Mouse (Mus musculus) heart, embryonic 15.5 days (tissue): ENCODE measurements around the gene Ufsp1. TPM values are rescaled to one million over a fixed set of nuclear protein-coding genes. Genes with fewer than 3 reads are reported as not detected.
A peak's percentile ranks its signal among the peaks of the same experiment; 100 is the strongest.

Experiments
- ATAC-seq: fragments of 200-750 bp; cut with Nextera tagmentation; replicated peaks from 2 replicates; pipeline ENCODE4 v1.8.0; 2017; ENCODE audit warnings: low read depth, moderate TSS enrichment; ENCODE audit not compliant: insufficient number of reproducible peaks, insufficient read depth, low FRiP score
- H3K27ac ChIP-seq: fragments of 300-500 bp; sonication (generic); 2 replicates; pipeline ENCODE4 v1.5.1; 2015; ENCODE audit warnings: mild to moderate bottlenecking, inconsistent platforms
- H3K27me3 ChIP-seq: fragments of 300-500 bp; sonication (generic); 2 replicates; pipeline ENCODE4 v1.6.1; 2015; ENCODE audit warnings: inconsistent platforms
- H3K36me3 ChIP-seq: fragments of 300-500 bp; sonication (generic); 2 replicates; pipeline ENCODE4 v1.6.1; 2015; ENCODE audit warnings: mild to moderate bottlenecking, inconsistent platforms
- H3K4me1 ChIP-seq: fragments of 300-500 bp; sonication (generic); replicated peaks from 2 replicates; pipeline ENCODE4 v1.6.1; 2015; ENCODE audit warnings: inconsistent platforms
- H3K4me2 ChIP-seq: fragments of 300-500 bp; sonication (generic); 2 replicates; pipeline ENCODE4 v1.6.1; 2015; ENCODE audit warnings: inconsistent platforms, mild to moderate bottlenecking, moderate library complexity
- H3K4me3 ChIP-seq: fragments of 300-500 bp; sonication (generic); 2 replicates; pipeline ENCODE4 v1.5.1; 2015; ENCODE audit warnings: mild to moderate bottlenecking, inconsistent platforms
- H3K9ac ChIP-seq: fragments of 300-500 bp; sonication (generic); 2 replicates; pipeline ENCODE4 v1.6.1; 2015; ENCODE audit warnings: mild to moderate bottlenecking, inconsistent platforms
- H3K9me3 ChIP-seq: fragments of 300-500 bp; sonication (generic); replicated peaks from 2 replicates; pipeline ENCODE4 v1.6.1; 2016; ENCODE audit warnings: inconsistent platforms
- WGBS: fragments of 180-500 bp; shearing (Covaris S2); methylation state at CpG from one replicate; pipeline ENCODE4 v1.1.7; 2015; ENCODE audit warnings: mixed read lengths; 5-methylcytosine and 5-hydroxymethylcytosine counted together
- polyA plus RNA-seq: library from polyadenylated mRNA; unstranded; fragments of >200 nt; fragmentation: Nextera tagmentation; extraction: Ambion mirVana; gene quantifications from 2 replicates; pipeline ENCODE4 v1.2.1, GENCODE M21; 2015

Ufsp1 gene
- polyA plus RNA-seq, 1 experiment from 2014 or later = 6.1 TPM

DNA sequence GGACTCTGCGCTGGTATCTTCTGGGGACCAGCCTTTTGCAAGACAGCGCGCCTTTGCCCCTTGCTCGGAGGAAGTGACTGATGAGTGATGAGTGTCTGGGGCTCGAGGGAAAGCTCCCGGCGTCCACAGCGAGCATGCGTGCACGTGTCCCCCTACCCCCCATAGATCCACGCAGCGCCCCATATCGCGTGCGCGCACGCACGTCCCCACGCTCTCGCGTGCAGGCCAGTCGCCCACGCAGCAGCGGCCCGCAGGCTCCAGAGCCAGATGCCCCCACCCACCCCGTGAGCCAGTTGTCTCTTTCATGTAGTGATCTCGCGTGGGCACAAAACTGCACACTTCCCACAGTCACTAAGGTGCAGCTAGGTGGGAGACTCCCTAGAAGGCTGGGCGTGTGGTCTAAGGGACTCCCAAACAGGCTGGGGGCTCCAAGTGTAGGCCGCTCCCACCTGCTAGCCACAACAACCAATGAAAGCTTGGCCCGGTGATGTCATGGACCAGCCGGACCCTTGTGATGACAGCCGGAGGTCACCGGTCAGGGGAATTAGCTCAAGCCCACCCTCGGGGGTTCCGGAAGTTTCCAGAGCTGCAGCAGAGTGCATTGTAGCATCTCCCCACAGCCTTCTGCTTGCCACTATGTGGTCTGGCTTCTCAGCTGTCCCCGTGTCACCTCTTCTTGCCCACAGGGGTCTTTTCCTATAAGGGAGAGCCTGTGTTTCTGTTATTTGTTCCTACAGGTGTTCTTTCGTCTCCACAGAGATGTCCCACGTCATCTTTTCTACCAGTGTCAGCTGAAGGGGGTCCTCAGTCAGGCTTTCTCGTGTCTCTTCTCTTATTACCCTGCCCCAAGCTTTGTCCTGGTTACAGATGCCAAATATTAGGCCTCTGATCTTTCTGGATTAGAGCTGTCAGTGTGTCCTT, 7.1 kb upstream of the Ufsp1 start, which contains the start of gene Ache:
TSS of gene Ache (plus strand) at position 488 of the 921 bp plus-strand sequence.
- ATAC-seq = peak; percentile 14; the same call in 1 of the 2 replicates
- peak within 1 kb of the TSS; percentile 42; the same call in 1 of the 2 replicates for H3K27ac ChIP-seq
- peaks cover 51% of the 10 kb centered on the region for H3K27me3 ChIP-seq

DNA sequence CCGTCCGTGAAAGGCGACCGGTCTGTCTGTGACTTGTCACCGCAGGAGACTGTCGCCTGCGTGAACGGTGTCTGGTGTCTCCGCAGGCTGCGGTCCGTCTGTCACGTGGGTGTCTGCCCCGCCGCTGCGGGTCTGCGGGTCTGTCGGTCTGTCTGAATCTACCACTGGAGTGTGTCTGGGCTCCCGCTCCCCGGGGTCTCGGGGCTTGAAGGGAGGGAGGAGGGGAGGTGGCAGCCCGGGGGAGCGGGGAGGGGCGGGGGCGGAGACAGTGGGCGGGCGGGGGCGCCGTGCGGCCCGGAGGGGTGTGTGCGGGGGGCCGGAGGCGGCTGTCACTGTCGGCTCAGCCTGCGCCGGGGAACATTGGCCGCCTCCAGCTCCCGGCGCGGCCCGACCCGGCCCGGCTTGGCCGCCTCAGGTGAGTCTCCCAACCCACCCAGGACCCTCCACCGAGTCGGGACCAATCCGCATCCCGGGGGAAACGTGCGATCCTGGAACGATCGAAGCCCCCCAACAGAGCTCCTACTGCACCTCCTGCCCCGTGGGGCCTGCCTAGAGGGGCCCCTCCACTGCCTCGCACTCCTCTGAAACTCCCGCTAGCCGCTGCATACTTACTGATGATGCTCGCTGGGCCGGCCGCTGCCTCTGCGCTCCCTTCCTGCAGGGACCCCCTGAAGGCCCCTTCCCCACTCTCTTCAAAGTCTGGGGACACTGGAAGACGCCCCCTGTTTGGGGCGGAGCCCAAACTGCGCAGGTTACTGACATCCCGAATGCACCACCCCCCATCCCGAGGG, 6.3 kb upstream of the Ufsp1 start:
- Histone ChIP-seq H3K27me3 (peaks cover 51% of the 10 kb centered on the region), H3K27ac (peak overlapping the region; percentile 42; the same call in 1 of the 2 replicates), H3K4me3 (peak overlapping the region; percentile 48), H3K4me2 (peak overlapping the region; percentile 86), H3K4me1 (peaks cover 43% of the 10 kb centered on the region), H3K9ac (peak overlapping the region; percentile 50), H3K9me3 (no peaks in the 10 kb centered on the region), H3K36me3 (no peaks in the 10 kb centered on the region)
- WGBS = 2% methylated on average over 42 of the region's 65 CpGs
- 0 out of 2 replicates have a peak, but pooled peaks have one; percentile 14 for ATAC-seq

More for the DNA sequence above, 7.1 kb upstream of the Ufsp1 start, which contains the start of gene Ache:
- Histone ChIP-seq H3K4me2 (peak within 1 kb of the TSS; percentile 86), H3K4me1 (peaks cover 38% of the 10 kb centered on the region), H3K9me3 (no peaks in the 10 kb centered on the region), H3K4me3 (peak within 1 kb of the TSS; percentile 48), H3K36me3 (no peaks in the 10 kb centered on the region), H3K9ac (peak within 1 kb of the TSS; percentile 50)
- whole genome bisulfite sequencing = 2% methylated on average over 40 of the region's 40 CpGs

DNA sequence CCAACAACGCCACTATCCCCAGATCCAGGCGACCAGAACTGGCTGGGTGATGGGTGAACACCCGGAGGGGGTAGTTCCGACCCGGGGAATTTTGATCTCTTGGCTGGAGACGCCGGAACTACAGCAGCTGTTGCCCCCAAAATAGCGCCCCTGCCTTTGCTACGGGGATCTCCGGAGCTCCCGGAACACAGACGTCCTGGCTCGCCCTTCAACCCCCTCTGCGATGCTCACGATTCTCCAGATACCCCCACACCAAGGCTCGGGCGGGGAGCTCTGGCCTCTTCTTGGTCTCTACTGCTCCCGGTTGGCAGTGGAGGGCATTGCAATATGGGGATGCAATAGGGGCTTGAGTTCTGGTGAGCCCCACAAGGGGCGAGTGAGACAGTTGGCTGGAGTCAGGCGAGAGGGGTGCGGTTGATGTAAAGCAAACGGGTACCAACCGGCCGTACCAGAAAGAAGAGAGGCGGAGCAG, 5.4 kb upstream of the Ufsp1 start:
- no peak for ATAC-seq
- peaks cover 51% of the 10 kb centered on the region for H3K27me3 ChIP-seq
- peak overlapping the region; percentile 48 for H3K4me3 ChIP-seq
- no peaks in the 10 kb centered on the region for H3K9me3 ChIP-seq
- H3K4me1 ChIP-seq = peaks cover 46% of the 10 kb centered on the region
- peak overlapping the region; percentile 86 for H3K4me2 ChIP-seq
- no peaks in the 10 kb centered on the region for H3K36me3 ChIP-seq
- peak overlapping the region; percentile 39; the same call in 1 of the 2 replicates for H3K27ac ChIP-seq
- 2% methylated on average over 25 of the region's 25 CpGs for WGBS
- H3K9ac ChIP-seq = peak overlapping the region; percentile 46

DNA sequence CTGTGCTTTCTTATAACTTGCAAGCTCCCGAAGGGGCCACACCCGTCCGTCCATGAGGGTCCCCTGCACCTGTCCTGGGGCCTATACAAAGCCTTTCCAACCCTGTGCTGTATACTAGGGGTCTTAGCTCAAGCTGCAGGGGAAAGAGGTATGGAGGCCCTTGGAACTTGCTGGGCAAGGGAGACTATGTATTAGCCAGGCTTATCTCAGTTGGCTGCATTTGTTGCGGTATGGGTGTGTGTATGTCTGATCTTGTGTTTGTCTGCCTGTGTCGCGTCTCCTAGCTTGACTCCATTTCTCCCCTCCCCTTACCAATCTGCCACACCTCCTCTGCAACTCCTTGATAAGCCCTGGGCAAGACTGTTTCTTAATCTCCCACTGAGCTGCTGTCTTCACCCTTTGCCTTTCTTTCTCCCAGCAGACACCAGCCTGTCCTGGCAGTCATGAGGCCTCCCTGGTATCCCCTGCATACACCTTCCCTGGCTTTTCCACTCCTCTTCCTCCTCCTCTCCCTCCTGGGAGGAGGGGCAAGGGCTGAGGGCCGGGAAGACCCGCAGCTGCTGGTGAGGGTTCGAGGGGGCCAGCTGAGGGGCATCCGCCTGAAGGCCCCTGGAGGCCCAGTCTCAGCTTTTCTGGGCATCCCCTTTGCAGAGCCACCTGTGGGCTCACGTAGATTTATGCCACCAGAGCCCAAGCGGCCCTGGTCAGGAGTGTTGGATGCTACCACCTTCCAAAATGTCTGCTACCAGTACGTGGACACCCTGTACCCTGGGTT, 4.7 kb upstream of the Ufsp1 start:
- Histone ChIP-seq H3K4me2 (peak overlapping the region; percentile 86), H3K9ac (peak overlapping the region; percentile 46), H3K4me1 (peaks cover 49% of the 10 kb centered on the region), H3K27me3 (peaks cover 51% of the 10 kb centered on the region), H3K4me3 (peak overlapping the region; percentile 48), H3K9me3 (no peaks in the 10 kb centered on the region), H3K27ac (0 out of 2 replicates have a peak overlapping the region, but pooled peaks have one; percentile 39), H3K36me3 (no peaks in the 10 kb centered on the region)
- ATAC-seq = no peak
- WGBS = 52% methylated on average over 13 of the region's 13 CpGs

DNA sequence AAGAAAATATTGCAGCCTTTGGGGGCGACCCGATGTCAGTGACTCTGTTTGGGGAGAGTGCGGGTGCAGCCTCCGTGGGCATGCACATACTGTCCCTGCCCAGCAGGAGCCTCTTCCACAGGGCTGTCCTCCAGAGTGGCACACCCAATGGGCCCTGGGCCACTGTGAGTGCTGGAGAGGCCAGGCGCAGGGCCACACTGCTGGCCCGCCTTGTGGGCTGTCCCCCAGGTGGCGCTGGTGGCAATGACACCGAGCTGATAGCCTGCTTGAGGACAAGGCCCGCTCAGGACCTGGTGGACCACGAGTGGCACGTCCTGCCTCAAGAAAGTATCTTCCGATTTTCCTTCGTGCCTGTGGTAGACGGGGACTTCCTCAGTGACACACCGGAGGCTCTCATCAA, 3.8 kb upstream of the Ufsp1 start:
- H3K4me1 ChIP-seq = peaks cover 56% of the 10 kb centered on the region
- ATAC-seq = no peak
- no peak overlapping the region for H3K27ac ChIP-seq
- peaks cover 51% of the 10 kb centered on the region for H3K27me3 ChIP-seq
- peak overlapping the region; percentile 19; the same call in 1 of the 2 replicates for H3K4me3 ChIP-seq
- peaks cover 4% of the 10 kb centered on the region; the same call in 1 of the 2 replicates for H3K36me3 ChIP-seq
- no peaks in the 10 kb centered on the region for H3K9me3 ChIP-seq
- H3K9ac ChIP-seq = no peak overlapping the region
- H3K4me2 ChIP-seq = peak overlapping the region; percentile 86; the same call in 1 of the 2 replicates
- 19% methylated on average over 15 of the region's 15 CpGs for WGBS

DNA sequence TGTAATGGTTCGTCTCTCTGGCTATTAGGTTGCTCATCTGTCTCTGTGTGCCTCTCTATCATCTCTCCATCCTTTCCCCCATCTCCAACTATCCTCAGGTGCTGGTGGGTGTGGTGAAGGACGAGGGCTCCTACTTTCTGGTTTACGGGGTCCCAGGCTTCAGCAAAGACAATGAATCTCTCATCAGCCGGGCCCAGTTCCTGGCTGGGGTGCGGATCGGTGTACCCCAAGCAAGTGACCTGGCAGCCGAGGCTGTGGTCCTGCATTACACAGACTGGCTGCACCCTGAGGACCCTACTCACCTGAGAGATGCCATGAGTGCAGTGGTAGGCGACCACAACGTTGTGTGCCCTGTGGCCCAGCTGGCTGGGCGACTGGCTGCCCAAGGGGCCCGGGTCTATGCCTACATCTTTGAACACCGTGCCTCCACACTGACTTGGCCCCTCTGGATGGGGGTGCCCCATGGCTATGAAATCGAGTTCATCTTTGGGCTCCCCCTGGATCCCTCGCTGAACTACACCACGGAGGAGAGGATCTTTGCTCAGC, 3.0 kb upstream of the Ufsp1 start:
- Histone ChIP-seq H3K27ac (no peak overlapping the region), H3K9me3 (no peaks in the 10 kb centered on the region), H3K4me2 (no peak overlapping the region), H3K4me1 (peaks cover 56% of the 10 kb centered on the region), H3K36me3 (peaks cover 12% of the 10 kb centered on the region; the same call in 1 of the 2 replicates), H3K4me3 (no peak overlapping the region), H3K27me3 (peaks cover 47% of the 10 kb centered on the region), H3K9ac (no peak overlapping the region)
- 72% methylated on average over 15 of the region's 15 CpGs for WGBS
- no peak for ATAC-seq

DNA sequence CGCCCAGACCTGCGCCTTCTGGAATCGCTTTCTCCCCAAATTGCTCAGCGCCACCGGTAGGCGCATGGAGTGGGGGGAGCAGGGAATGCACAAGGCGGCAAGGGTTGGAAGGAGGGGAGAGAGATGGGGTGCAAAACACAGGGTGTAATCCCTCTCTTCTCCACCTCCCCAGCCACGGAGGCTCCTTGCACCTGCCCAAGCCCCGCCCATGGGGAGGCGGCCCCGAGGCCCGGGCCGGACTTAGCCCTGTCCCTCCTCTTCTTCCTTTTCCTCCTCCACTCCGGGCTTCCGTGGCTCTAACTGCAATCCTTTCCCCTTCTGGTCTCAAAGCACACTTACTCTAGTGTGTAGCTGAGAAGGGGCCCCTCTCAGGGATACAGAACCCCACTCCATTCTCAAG, 1.1 kb upstream of the Ufsp1 start:
- Histone ChIP-seq H3K27ac (peak overlapping the region; percentile 96), H3K4me3 (peak overlapping the region; percentile 65), H3K27me3 (peaks cover 33% of the 10 kb centered on the region), H3K9ac (peak overlapping the region; percentile 77), H3K9me3 (no peaks in the 10 kb centered on the region), H3K4me1 (peaks cover 40% of the 10 kb centered on the region), H3K36me3 (peaks cover 30% of the 10 kb centered on the region), H3K4me2 (peak overlapping the region; percentile 99)
- peak; percentile 52 for ATAC-seq
- 0% methylated on average over 15 of the region's 15 CpGs for WGBS

DNA sequence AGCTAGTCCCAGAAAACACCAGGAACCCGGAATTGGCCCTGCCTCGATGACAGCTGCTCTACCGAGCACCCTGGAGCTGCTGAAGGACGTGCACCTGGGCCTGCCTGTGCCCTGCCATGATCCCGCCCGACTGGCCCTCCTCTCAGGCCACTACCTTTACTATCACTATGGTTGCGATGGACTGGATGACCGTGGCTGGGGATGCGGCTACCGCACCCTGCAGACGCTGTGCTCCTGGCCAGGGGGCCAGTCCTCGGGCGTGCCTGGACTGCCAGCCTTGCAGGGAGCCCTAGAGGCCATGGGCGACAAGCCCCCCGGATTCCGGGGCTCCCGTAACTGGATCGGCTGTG, 290 bp downstream of the Ufsp1 start:
- Histone ChIP-seq H3K4me1 (peaks cover 27% of the 10 kb centered on the region), H3K4me3 (peak overlapping the region; percentile 65), H3K9me3 (no peaks in the 10 kb centered on the region), H3K4me2 (peak overlapping the region; percentile 99), H3K36me3 (peaks cover 45% of the 10 kb centered on the region), H3K27ac (peak overlapping the region; percentile 96), H3K9ac (peak overlapping the region; percentile 78), H3K27me3 (peaks cover 22% of the 10 kb centered on the region)
- ATAC-seq = peak; percentile 23
- WGBS = 7% methylated on average over 18 of the region's 18 CpGs

DNA sequence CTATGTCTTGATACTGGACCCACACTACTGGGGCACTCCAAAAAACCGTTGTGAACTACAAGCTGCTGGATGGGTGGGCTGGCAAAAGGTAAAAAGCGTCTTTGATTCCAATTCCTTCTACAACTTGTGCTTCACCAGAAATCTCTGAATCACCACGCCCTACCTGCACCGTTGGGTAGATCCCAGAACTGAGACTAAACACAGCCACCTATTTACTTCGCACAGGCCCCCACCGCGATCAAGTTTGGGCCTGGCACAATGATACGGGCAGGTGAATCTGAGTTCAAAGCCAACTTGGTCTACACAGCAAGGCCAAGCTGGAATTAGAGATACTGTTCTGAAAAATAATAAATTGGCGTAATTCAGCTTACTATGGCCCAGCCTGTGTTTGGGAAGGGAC, 867 bp downstream of the Ufsp1 start:
- no peak overlapping the region for H3K27ac ChIP-seq
- peaks cover 22% of the 10 kb centered on the region for H3K4me1 ChIP-seq

DNA sequence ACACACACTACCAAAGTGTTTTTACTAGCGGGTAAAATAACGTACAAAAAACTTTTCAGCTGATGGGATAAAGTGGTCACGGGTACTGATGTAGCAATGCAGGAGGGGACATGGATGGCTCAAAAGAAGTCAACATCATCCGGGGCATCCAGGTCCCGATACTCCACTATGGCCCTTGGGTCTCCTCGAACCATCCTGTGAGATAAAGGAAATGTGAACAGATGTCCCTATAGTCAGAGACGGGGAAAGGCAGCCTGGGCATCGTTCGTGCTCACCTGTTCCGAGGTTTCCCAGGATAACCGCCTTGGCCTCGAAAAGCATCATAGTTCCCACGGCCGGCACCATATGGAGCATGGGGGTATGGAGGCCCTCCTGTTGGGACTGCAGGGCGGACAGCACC, 1.3 kb downstream of the Ufsp1 start:
- Histone ChIP-seq H3K9ac (no peak overlapping the region), H3K27ac (no peak overlapping the region), H3K9me3 (no peaks in the 10 kb centered on the region), H3K4me1 (peaks cover 19% of the 10 kb centered on the region), H3K4me2 (no peak overlapping the region; the same call in 1 of the 2 replicates), H3K4me3 (no peak overlapping the region), H3K27me3 (peaks cover 12% of the 10 kb centered on the region), H3K36me3 (peaks cover 55% of the 10 kb centered on the region)
- no peak for ATAC-seq
- WGBS = 90% methylated on average over 15 of the region's 15 CpGs

More for the DNA sequence above, 867 bp downstream of the Ufsp1 start:
- 81% methylated on average over 9 of the region's 9 CpGs for WGBS
- H3K9ac ChIP-seq = peak overlapping the region; percentile 78; the same call in 1 of the 2 replicates
- peaks cover 50% of the 10 kb centered on the region for H3K36me3 ChIP-seq
- peak overlapping the region; percentile 99 for H3K4me2 ChIP-seq
- H3K4me3 ChIP-seq = peak overlapping the region; percentile 65
- no peaks in the 10 kb centered on the region for H3K9me3 ChIP-seq
- ATAC-seq = no peak
- H3K27me3 ChIP-seq = peaks cover 16% of the 10 kb centered on the region
